ENCODE assay signal across 8 mouse cellular contexts in genomic region chr12:65172959-65173358, GRCm38 (mm10). TPM values are rescaled to one million over a fixed set of nuclear protein-coding genes. Genes with fewer than 3 reads are reported as not detected.
DNase-seq lines count a peak whose midpoint lies in the region; ATAC-seq lines count a peak whose summit lies in the region.
"Not testable (repeated sequence)": the region's sequence is repeated elsewhere in the genome, so short reads cannot be mapped to it uniquely, and the experiment has no call there.

No protein-coding gene starts in this region.

- peak; percentile 54 to 63 for DNase-seq in CD8-positive naive resting alpha-beta T cell, adult 2 months (ENCODE audit: low read depth in 2 of 2, low spot score in 2 of 2)
- peak; percentile 75 for DNase-seq in cerebellum, adult 9-10 months
- peak; percentile 15 to 35 for DNase-seq in frontal cortex, postnatal 14 days (ENCODE audit: low spot score in 2 of 2)
- peak; percentile 40 to 46 for DNase-seq in layer of hippocampus, adult 8-10 months (ENCODE audit: low spot score in 2 of 2)
- DNase-seq in neural tube, embryonic 11.5 days (ENCODE audit: low spot score): peak; percentile 39

- 30% methylated on average over 8 of the region's 8 CpGs for WGBS in hindbrain, embryonic 12.5 days
- 14% methylated on average over 8 of the region's 8 CpGs for WGBS in liver, embryonic 15.5 days (ENCODE audit: insufficient replicate concordance)
- 33% methylated on average over 8 of the region's 8 CpGs for WGBS in neural tube, embryonic 11.5 days
- 22% methylated on average over 8 of the region's 8 CpGs for WGBS in stomach, embryonic 14.5 days

- H3K9ac ChIP-seq in hindbrain, embryonic 12.5 days; neural tube, embryonic 11.5 days (ENCODE audit: low read length); stomach, embryonic 14.5 days (replicated peaks; ENCODE audit: low read depth, low read length): not testable (repeated sequence)
- H3K9ac ChIP-seq in liver, embryonic 15.5 days: peak overlapping the region; percentile 86

- not testable (repeated sequence) for H3K4me1 ChIP-seq in hindbrain, embryonic 12.5 days; neural tube, embryonic 11.5 days (ENCODE audit: control insufficient read depth, insufficient read depth, low read length); stomach, embryonic 14.5 days (ENCODE audit: control insufficient read depth, insufficient read depth, low read length)
- peaks cover 25% of the 10 kb centered on the region for H3K4me1 ChIP-seq in liver, embryonic 15.5 days (replicated peaks)

- H3K27me3 ChIP-seq in hindbrain, embryonic 12.5 days; liver, embryonic 15.5 days; neural tube, embryonic 11.5 days (ENCODE audit: control insufficient read depth, insufficient read depth, low read length); stomach, embryonic 14.5 days (ENCODE audit: control insufficient read depth, insufficient read depth, low read length): not testable (repeated sequence)

- H3K36me3 ChIP-seq in hindbrain, embryonic 12.5 days; liver, embryonic 15.5 days (replicated peaks); neural tube, embryonic 11.5 days (ENCODE audit: control insufficient read depth, insufficient read depth, low read length); stomach, embryonic 14.5 days (ENCODE audit: control insufficient read depth, insufficient read depth, low read length): not testable (repeated sequence)

- peak overlapping the region; percentile 86 for H3K27ac ChIP-seq in hindbrain, embryonic 12.5 days
- H3K27ac ChIP-seq in liver, embryonic 15.5 days (replicated peaks): peak overlapping the region; percentile 99
- peak overlapping the region; percentile 88 for H3K27ac ChIP-seq in neural tube, embryonic 11.5 days (ENCODE audit: low read depth, low read length)
- H3K27ac ChIP-seq in stomach, embryonic 14.5 days (ENCODE audit: low read length): peak overlapping the region; percentile 92

- peak overlapping the region; percentile 65 for H3K4me2 ChIP-seq in hindbrain, embryonic 12.5 days (replicated peaks)
- peak overlapping the region; percentile 77 for H3K4me2 ChIP-seq in liver, embryonic 15.5 days
- H3K4me2 ChIP-seq in neural tube, embryonic 11.5 days (ENCODE audit: low read depth): peak overlapping the region; percentile 55
- H3K4me2 ChIP-seq in stomach, embryonic 14.5 days (replicated peaks; ENCODE audit: low read depth, low read length): peak overlapping the region; percentile 33

- H3K9me3 ChIP-seq in hindbrain, embryonic 12.5 days (replicated peaks); liver, embryonic 15.5 days (replicated peaks); neural tube, embryonic 11.5 days (ENCODE audit: control insufficient read depth, low read length); stomach, embryonic 14.5 days (ENCODE audit: control insufficient read depth, low read depth, low read length): not testable (repeated sequence)

- peak overlapping the region; percentile 80 for H3K4me3 ChIP-seq in hindbrain, embryonic 12.5 days
- peak overlapping the region; percentile 98 for H3K4me3 ChIP-seq in liver, embryonic 15.5 days (replicated peaks)
- peak overlapping the region; percentile 81 for H3K4me3 ChIP-seq in neural tube, embryonic 11.5 days (ENCODE audit: low read depth, low read length)
- peak overlapping the region; percentile 87 for H3K4me3 ChIP-seq in stomach, embryonic 14.5 days (ENCODE audit: low read depth, low read length)

- peak; percentile 68 for ATAC-seq in hindbrain, embryonic 12.5 days (ENCODE audit: low FRiP score)
- peak; percentile 54 for ATAC-seq in liver, embryonic 15.5 days (ENCODE audit: insufficient read depth)
- ATAC-seq in neural tube, embryonic 11.5 days (ENCODE audit: insufficient read depth, low FRiP score, low TSS enrichment): peak; percentile 35
- peak; percentile 28; the same call in 1 of the 2 replicates for ATAC-seq in stomach, embryonic 14.5 days (ENCODE audit: insufficient number of reproducible peaks, insufficient read depth, low FRiP score, low read depth)

RNA-seq across cellular contexts. Expression of gene Mis18bp1, which starts 0.6 kb away (rescaled TPM):
- 42.0 and 42.1 TPM in 2 replicates for polyA plus RNA-seq in hindbrain, embryonic 12.5 days (2016; fragmentation: Nextera tagmentation; extraction: Ambion mirVana)
- under 1 TPM in 3 of 4 experiments, not detected in 1; 0.23 to 0.62 (median 0.31) TPM for total RNA-seq in layer of hippocampus, adult 8-10 months (2022)
- 32.4 and 36.8 TPM in 2 replicates for polyA plus RNA-seq in liver, embryonic 15.5 days (2015; fragmentation: Nextera tagmentation; extraction: Ambion mirVana)
- 58.8 and 61.6 TPM in 2 replicates for polyA plus RNA-seq in neural tube, embryonic 11.5 days (2014; fragmentation: Nextera tagmentation; extraction: Ambion mirVana)
- 61.7 and 63.8 TPM in 2 replicates for polyA plus RNA-seq in stomach, embryonic 14.5 days (2014; fragmentation: Nextera tagmentation; extraction: Ambion mirVana)

RNA-seq across cellular contexts. Expression of gene Wdr20rt, which starts 52.4 kb away (rescaled TPM):
- not detected in 2 replicates for polyA plus RNA-seq in hindbrain, embryonic 12.5 days (2016; fragmentation: Nextera tagmentation; extraction: Ambion mirVana)
- under 1 TPM in 2 of 4 experiments, not detected in 2; 0.19 to 0.27 TPM for total RNA-seq in layer of hippocampus, adult 8-10 months (2022)
- polyA plus RNA-seq in liver, embryonic 15.5 days (2015; fragmentation: Nextera tagmentation; extraction: Ambion mirVana): not detected in 2 replicates
- polyA plus RNA-seq in neural tube, embryonic 11.5 days (2014; fragmentation: Nextera tagmentation; extraction: Ambion mirVana): not detected in 2 replicates
- not detected in 2 replicates for polyA plus RNA-seq in stomach, embryonic 14.5 days (2014; fragmentation: Nextera tagmentation; extraction: Ambion mirVana)

Comparison
In these comparisons a context has a peak if more than half of its experiments do, and no peak if none do; other contexts are left out.
1. Peak in every context shown above with its lines: DNase-seq, ATAC-seq, H3K4me3 ChIP-seq and H3K27ac ChIP-seq.
2. DNase-seq: peak in every context shown above with its lines; median percentile 75 in cerebellum, adult 9-10 months; 58 in CD8-positive naive resting alpha-beta T cell, adult 2 months; 43 in layer of hippocampus, adult 8-10 months; 39 in neural tube, embryonic 11.5 days; 25 in frontal cortex, postnatal 14 days.